Mouse (Mus musculus): ENCODE data around the gene Prpf4. TPM values are rescaled to one million over a fixed set of nuclear protein-coding genes. Genes with fewer than 3 reads are reported as not detected.

The Prpf4 gene
- total RNA-seq (2021): 10 to 100 TPM; 13.2 to 13.3 TPM
- long read RNA-seq, experiment 1, full-length matches to known transcripts: 8 of 14 reads
- long read RNA-seq, experiment 1, partial matches to known transcripts: 2 of 14 reads
- long read RNA-seq, experiment 1, other reads (novel, unspliced or antisense): 4 of 14 reads
- long read RNA-seq, experiment 2, full-length matches to known transcripts: 10 of 17 reads
- long read RNA-seq, experiment 2, partial matches to known transcripts: 0 of 17 reads
- long read RNA-seq, experiment 2, other reads (novel, unspliced or antisense): 7 of 17 reads

GRCm38 (mm10) chr4:62408601-62409282 is at the start of gene Prpf4, which contains the start of gene Cdc26:
TSS of gene Prpf4 (plus strand) at chr4:62408797.
TSS of gene Cdc26 (minus strand) at chr4:62408642.
- TF ChIP-seq CTCF (conservative IDR thresholded peaks at IDR 0.05): no peak
- Histone ChIP-seq H3K27ac (peak within 1 kb of the TSS; percentile 93), H3K4me3 (peak within 1 kb of the TSS; percentile 90)
- DNase-seq (ENCODE audit: low spot score in 2 of 2): peak; percentile 96 to 99

- Histone ChIP-seq H3K4me3 (peak overlapping the region; percentile 92), H3K27ac (peak overlapping the region; percentile 94)
- DNase-seq (ENCODE audit: low spot score in 2 of 2): no peak
- no peak for TF ChIP-seq CTCF (conservative IDR thresholded peaks at IDR 0.05)
These were observed 49.3 kb upstream of the Prpf4 start for GRCm38 (mm10) chr4:62359256-62359775.

- peak; percentile 95 to 98 for DNase-seq (ENCODE audit: low spot score in 2 of 2)
- Histone ChIP-seq H3K27ac (peak within 1 kb of the TSS; percentile 94), H3K4me3 (peak within 1 kb of the TSS; percentile 92)
- no peak for TF ChIP-seq CTCF (conservative IDR thresholded peaks at IDR 0.05)
These were observed 48.4 kb upstream of the Prpf4 start, which contains the start of the genes Fkbp15 and Slc31a1 for GRCm38 (mm10) chr4:62360088-62360804. TSS of gene Fkbp15 (minus strand) at chr4:62360548. TSS of gene Slc31a1 (plus strand) at chr4:62360727.

GRCm38 (mm10) chr4:62360805-62361455 is 47.7 kb upstream of the Prpf4 start:
- peak overlapping the region; percentile 80 for H3K27ac ChIP-seq
- no peak for TF ChIP-seq CTCF (conservative IDR thresholded peaks at IDR 0.05)
- peak overlapping the region; percentile 92 for H3K4me3 ChIP-seq
- no peak for DNase-seq (ENCODE audit: low spot score in 2 of 2)

GRCm38 (mm10) chr4:62361571-62361970 is 47.0 kb upstream of the Prpf4 start:
- no peak for DNase-seq (ENCODE audit: low spot score in 2 of 2)
- TF ChIP-seq CTCF (conservative IDR thresholded peaks at IDR 0.05): no peak
- Histone ChIP-seq H3K4me3 (peak overlapping the region; percentile 92), H3K27ac (no peak overlapping the region)

GRCm38 (mm10) chr4:62361997-62362396 is 46.6 kb upstream of the Prpf4 start:
- TF ChIP-seq CTCF (conservative IDR thresholded peaks at IDR 0.05): no peak
- H3K27ac ChIP-seq: no peak overlapping the region
- peak overlapping the region; percentile 92; the same call in 1 of the 2 replicates for H3K4me3 ChIP-seq

GRCm38 (mm10) chr4:62362437-62362836 is 46.2 kb upstream of the Prpf4 start:
- Histone ChIP-seq H3K27ac (no peak overlapping the region), H3K4me3 (no peak overlapping the region)
- no peak for TF ChIP-seq CTCF (conservative IDR thresholded peaks at IDR 0.05)
- no peak for DNase-seq (ENCODE audit: low spot score in 2 of 2)

More at GRCm38 (mm10) chr4:62361997-62362396, 46.6 kb upstream of the Prpf4 start:
- no peak for DNase-seq (ENCODE audit: low spot score in 2 of 2)

- TF ChIP-seq CTCF (conservative IDR thresholded peaks at IDR 0.05): no peak
These were observed 44.3 kb upstream of the Prpf4 start for GRCm38 (mm10) chr4:62364299-62364698.

GRCm38 (mm10) chr4:62366291-62366690 is 42.3 kb upstream of the Prpf4 start:
- no peak for TF ChIP-seq CTCF (conservative IDR thresholded peaks at IDR 0.05)
- Histone ChIP-seq H3K4me3 (no peak overlapping the region), H3K27ac (no peak overlapping the region)
- DNase-seq (ENCODE audit: low spot score in 2 of 2): no peak

More at GRCm38 (mm10) chr4:62364299-62364698, 44.3 kb upstream of the Prpf4 start:
- DNase-seq (ENCODE audit: low spot score in 2 of 2): no peak
- H3K4me3 ChIP-seq: no peak overlapping the region
- H3K27ac ChIP-seq: no peak overlapping the region

- no peak for TF ChIP-seq CTCF (conservative IDR thresholded peaks at IDR 0.05)
- H3K27ac ChIP-seq: 0 out of 2 replicates have a peak overlapping the region, but pooled peaks have one; percentile 4
- H3K4me3 ChIP-seq: no peak overlapping the region
- no peak for DNase-seq (ENCODE audit: low spot score in 2 of 2)
These were observed 41.0 kb upstream of the Prpf4 start for GRCm38 (mm10) chr4:62367586-62367985.

- Histone ChIP-seq H3K27ac (no peak overlapping the region), H3K4me3 (no peak overlapping the region)
- DNase-seq (ENCODE audit: low spot score in 2 of 2): no peak
- TF ChIP-seq CTCF (conservative IDR thresholded peaks at IDR 0.05): no peak
These were observed 39.5 kb upstream of the Prpf4 start for GRCm38 (mm10) chr4:62369091-62369490.

GRCm38 (mm10) chr4:62372410-62372809 is 36.2 kb upstream of the Prpf4 start:
- TF ChIP-seq CTCF (conservative IDR thresholded peaks at IDR 0.05): no peak
- Histone ChIP-seq H3K4me3 (no peak overlapping the region), H3K27ac (no peak overlapping the region)
- DNase-seq (ENCODE audit: low spot score in 2 of 2): no peak
